Mouse (Mus musculus): Measurements from ENCODE around the gene Pum2.

GRCm38 (mm10) chr12:8662175-8662574 lies 11.8 kb upstream of the Pum2 start:
- no peak for TF ChIP-seq HCFC1 (IDR thresholded peaks at IDR 0.05; ENCODE audit: borderline replicate concordance, insufficient read depth, low read length)
- no peak for TF ChIP-seq CHD2 (IDR thresholded peaks at IDR 0.05; ENCODE audit: low read depth, low read length)
- TF ChIP-seq MAFK (IDR thresholded peaks at IDR 0.05; ENCODE audit: insufficient read depth, low read depth, low read length), result no peak
- TF ChIP-seq ZNF384 (IDR thresholded peaks at IDR 0.05; ENCODE audit: low read depth, low read length), result no peak

All from ES-E14 (cell line).